Mouse (Mus musculus) erythroblast, embryonic 14.5 days (primary cell): ENCODE measurements around the gene Lrrn3. TPM values are rescaled to one million over a fixed set of nuclear protein-coding genes. Genes with fewer than 3 reads are reported as not detected.

Source experiments
- H3K27me3 ChIP-seq: 2 replicates; pipeline ENCODE4 v1.6.1; 2012; ENCODE audit warnings: inconsistent platforms; ENCODE audit not compliant: control insufficient read depth
- H3K36me3 ChIP-seq: 2 replicates; pipeline ENCODE4 v1.6.1; 2012; ENCODE audit warnings: mild to moderate bottlenecking, inconsistent platforms; ENCODE audit not compliant: control insufficient read depth
- H3K4me1 ChIP-seq: 2 replicates; pipeline ENCODE4 v1.6.1; 2012; ENCODE audit warnings: inconsistent platforms; ENCODE audit not compliant: control insufficient read depth
- H3K4me3 ChIP-seq: replicated peaks from 2 replicates; pipeline ENCODE3; 2012; ENCODE audit warnings: moderate library complexity, mild to moderate bottlenecking, inconsistent platforms
- H3K9me3 ChIP-seq: 2 replicates; pipeline ENCODE4 v1.6.1; 2012; ENCODE audit warnings: low read length, inconsistent platforms, mixed read lengths; ENCODE audit not compliant: control insufficient read depth
- GATA1 ChIP-seq: IDR thresholded peaks from 2 replicates; pipeline ENCODE4 v1.6.1; 2012; ENCODE audit warnings: low read length, inconsistent platforms, mixed read lengths
- TAL1 ChIP-seq: IDR thresholded peaks from 3 replicates; pipeline ENCODE4 v1.6.1; 2012; ENCODE audit warnings: low read length, inconsistent platforms, mixed read lengths
- polyA plus RNA-seq: library from polyadenylated mRNA; stranded (reverse); fragments of >175 nt; gene quantifications from 2 replicates; pipeline ENCODE4 v1.2.3, GENCODE M21; 2012

Lrrn3 gene
- polyA plus RNA-seq, result not detected in 2 replicates

GRCm38 (mm10) chr12:41486331-41486730, at the start of gene Lrrn3:
TSS of gene Lrrn3 (minus strand) at chr12:41486431.
- Histone ChIP-seq H3K4me3 (no peak within 1 kb of the TSS), H3K27me3 (peaks cover 32% of the 10 kb centered on the region), H3K36me3 (no peaks in the 10 kb centered on the region), H3K9me3 (no peaks in the 10 kb centered on the region), H3K4me1 (no peaks in the 10 kb centered on the region)
- TF ChIP-seq GATA1 (no peak), TAL1 (no peak)

- no peaks in the 10 kb centered on the region for H3K27me3 ChIP-seq
- no peak overlapping the region for H3K4me3 ChIP-seq
- H3K4me1 ChIP-seq, result no peaks in the 10 kb centered on the region
- H3K36me3 ChIP-seq, result no peaks in the 10 kb centered on the region
- H3K9me3 ChIP-seq, result no peaks in the 10 kb centered on the region
- TF ChIP-seq TAL1, result no peak
- no peak for TF ChIP-seq GATA1
These were observed 42.2 kb upstream of the Lrrn3 start for GRCm38 (mm10) chr12:41528410-41528809.

GRCm38 (mm10) chr12:41526688-41527087, 40.5 kb upstream of the Lrrn3 start:
- Histone ChIP-seq H3K4me3 (no peak overlapping the region), H3K4me1 (no peaks in the 10 kb centered on the region), H3K27me3 (no peaks in the 10 kb centered on the region), H3K9me3 (no peaks in the 10 kb centered on the region), H3K36me3 (no peaks in the 10 kb centered on the region)
- TF ChIP-seq GATA1 (no peak), TAL1 (no peak)

GRCm38 (mm10) chr12:41521671-41522070, 35.4 kb upstream of the Lrrn3 start:
- H3K27me3 ChIP-seq, result no peaks in the 10 kb centered on the region
- H3K4me1 ChIP-seq, result no peaks in the 10 kb centered on the region
- H3K9me3 ChIP-seq, result no peaks in the 10 kb centered on the region
- H3K4me3 ChIP-seq, result no peak overlapping the region
- H3K36me3 ChIP-seq, result no peaks in the 10 kb centered on the region
- TF ChIP-seq GATA1, result no peak
- no peak for TF ChIP-seq TAL1

- Histone ChIP-seq H3K4me1 (no peaks in the 10 kb centered on the region), H3K36me3 (no peaks in the 10 kb centered on the region), H3K4me3 (no peak overlapping the region), H3K9me3 (no peaks in the 10 kb centered on the region), H3K27me3 (no peaks in the 10 kb centered on the region)
- TF ChIP-seq GATA1, result no peak
- no peak for TF ChIP-seq TAL1
These were observed 34.1 kb upstream of the Lrrn3 start for GRCm38 (mm10) chr12:41520326-41520725.

GRCm38 (mm10) chr12:41518897-41519296, 32.7 kb upstream of the Lrrn3 start:
- Histone ChIP-seq H3K9me3 (no peaks in the 10 kb centered on the region), H3K36me3 (no peaks in the 10 kb centered on the region), H3K4me1 (no peaks in the 10 kb centered on the region), H3K4me3 (no peak overlapping the region), H3K27me3 (no peaks in the 10 kb centered on the region)
- no peak for TF ChIP-seq TAL1
- no peak for TF ChIP-seq GATA1

- Histone ChIP-seq H3K27me3 (no peaks in the 10 kb centered on the region), H3K9me3 (no peaks in the 10 kb centered on the region), H3K36me3 (no peaks in the 10 kb centered on the region), H3K4me1 (no peaks in the 10 kb centered on the region), H3K4me3 (no peak overlapping the region)
- TF ChIP-seq TAL1 (no peak), GATA1 (no peak)
These were observed 24.4 kb upstream of the Lrrn3 start for GRCm38 (mm10) chr12:41510588-41510987.

GRCm38 (mm10) chr12:41508610-41509009, 22.4 kb upstream of the Lrrn3 start:
- Histone ChIP-seq H3K4me3 (no peak overlapping the region), H3K36me3 (no peaks in the 10 kb centered on the region), H3K27me3 (no peaks in the 10 kb centered on the region), H3K4me1 (no peaks in the 10 kb centered on the region), H3K9me3 (no peaks in the 10 kb centered on the region)
- no peak for TF ChIP-seq TAL1
- TF ChIP-seq GATA1, result no peak

- Histone ChIP-seq H3K36me3 (no peaks in the 10 kb centered on the region), H3K27me3 (no peaks in the 10 kb centered on the region), H3K4me1 (no peaks in the 10 kb centered on the region), H3K4me3 (no peak overlapping the region), H3K9me3 (no peaks in the 10 kb centered on the region)
- TF ChIP-seq TAL1 (no peak), GATA1 (no peak)
These were observed 14.0 kb upstream of the Lrrn3 start for GRCm38 (mm10) chr12:41500049-41500820.

GRCm38 (mm10) chr12:41494620-41495019, 8.4 kb upstream of the Lrrn3 start:
- Histone ChIP-seq H3K27me3 (no peaks in the 10 kb centered on the region), H3K9me3 (no peaks in the 10 kb centered on the region), H3K36me3 (no peaks in the 10 kb centered on the region), H3K4me1 (no peaks in the 10 kb centered on the region), H3K4me3 (no peak overlapping the region)
- TF ChIP-seq TAL1 (no peak), GATA1 (no peak)
